Mouse (Mus musculus) olfactory bulb, adult 2 months (tissue): ENCODE measurements around the gene Ppfia1. TPM values are rescaled to one million over a fixed set of nuclear protein-coding genes. Genes with fewer than 3 reads are reported as not detected.

Source experiments
- H3K27ac ChIP-seq: fragments of 200-500 bp; 2 replicates; pipeline ENCODE4 v1.5.1; 2012; ENCODE audit warnings: low read depth, low read length; ENCODE audit not compliant: insufficient read depth
- H3K4me1 ChIP-seq: fragments of 200-500 bp; 2 replicates; pipeline ENCODE4 v1.6.1; 2012; ENCODE audit warnings: low read length; ENCODE audit not compliant: control insufficient read depth, insufficient read depth
- H3K4me3 ChIP-seq: fragments of 200-500 bp; 2 replicates; pipeline ENCODE4 v1.5.1; 2012; ENCODE audit warnings: mild to moderate bottlenecking, low read depth, low read length, moderate library complexity; ENCODE audit not compliant: insufficient read depth
- CTCF ChIP-seq: fragments of 200-500 bp; IDR thresholded peaks from 2 replicates; pipeline ENCODE4 v1.5.1; 2012; ENCODE audit warnings: low read depth, mild to moderate bottlenecking, low read length, moderate library complexity; ENCODE audit not compliant: insufficient read depth
- POLR2A ChIP-seq: fragments of 200-500 bp; IDR thresholded peaks from 2 replicates; pipeline ENCODE4 v1.6.1; 2012; ENCODE audit warnings: mild to moderate bottlenecking, low read depth, low read length, moderate library complexity; ENCODE audit not compliant: insufficient read depth
- WGBS: fragments of 180-500 bp; shearing (Covaris S2); methylation state at CpG from one replicate; pipeline ENCODE4 v1.1.7; 2018; 5-methylcytosine and 5-hydroxymethylcytosine counted together
- polyA plus RNA-seq: library from polyadenylated mRNA; stranded (reverse); fragments of >200 nt; gene quantifications from 2 replicates; pipeline ENCODE4 v1.2.4, GENCODE M21; 2012; ENCODE audit warnings: low replicate concordance; ENCODE audit not compliant: missing spikeins, insufficient read depth, insufficient read length

Gene Ppfia1
- polyA plus RNA-seq, 1 experiment = not detected

GRCm38 (mm10) chr7:144519852-144520251, 33.7 kb downstream of the Ppfia1 start:
- TF ChIP-seq POLR2A = no peak
- TF ChIP-seq CTCF = no peak
- H3K27ac ChIP-seq = no peak overlapping the region
- WGBS = 92% methylated on average over 5 of the region's 5 CpGs
- peaks cover 5% of the 10 kb centered on the region for H3K4me1 ChIP-seq
- no peak overlapping the region for H3K4me3 ChIP-seq

- Histone ChIP-seq H3K4me3 (no peak overlapping the region), H3K27ac (no peak overlapping the region), H3K4me1 (peaks cover 3% of the 10 kb centered on the region)
- WGBS = 40% methylated on average over 5 of the region's 5 CpGs
- TF ChIP-seq CTCF (no peak), POLR2A (no peak)
These were observed 36.8 kb downstream of the Ppfia1 start for GRCm38 (mm10) chr7:144516711-144517110.

- Histone ChIP-seq H3K4me1 (no peaks in the 10 kb centered on the region), H3K27ac (no peak overlapping the region), H3K4me3 (no peak overlapping the region)
- 98% methylated on average over 4 of the region's 4 CpGs for WGBS
- TF ChIP-seq POLR2A = no peak
- TF ChIP-seq CTCF = no peak
These were observed 44.4 kb downstream of the Ppfia1 start for GRCm38 (mm10) chr7:144509090-144509489.

- no peaks in the 10 kb centered on the region for H3K4me1 ChIP-seq
- H3K27ac ChIP-seq = no peak overlapping the region
- TF ChIP-seq CTCF = no peak
- no peak for TF ChIP-seq POLR2A
- 94% methylated on average over 1 of the region's 1 CpGs for WGBS
- H3K4me3 ChIP-seq = no peak overlapping the region
These were observed 46.7 kb downstream of the Ppfia1 start for GRCm38 (mm10) chr7:144506807-144507206.

GRCm38 (mm10) chr7:144503959-144504358, 49.6 kb downstream of the Ppfia1 start:
- Histone ChIP-seq H3K27ac (no peak overlapping the region), H3K4me3 (no peak overlapping the region), H3K4me1 (no peaks in the 10 kb centered on the region)
- WGBS = 81% methylated on average over 4 of the region's 4 CpGs
- TF ChIP-seq POLR2A = no peak
- no peak for TF ChIP-seq CTCF

- Histone ChIP-seq H3K27ac (no peak overlapping the region), H3K4me1 (no peaks in the 10 kb centered on the region), H3K4me3 (no peak overlapping the region)
- WGBS = 89% methylated on average over 1 of the region's 1 CpGs
- TF ChIP-seq CTCF (no peak), POLR2A (no peak)
These were observed 60.6 kb downstream of the Ppfia1 start for GRCm38 (mm10) chr7:144492931-144493330.

- 73% methylated on average over 8 of the region's 8 CpGs for WGBS
- H3K27ac ChIP-seq = no peak overlapping the region
- no peaks in the 10 kb centered on the region for H3K4me1 ChIP-seq
- H3K4me3 ChIP-seq = no peak overlapping the region
- TF ChIP-seq CTCF (no peak), POLR2A (no peak)
These were observed 63.2 kb downstream of the Ppfia1 start for GRCm38 (mm10) chr7:144490201-144490873.

GRCm38 (mm10) chr7:144489067-144489774, 64.3 kb downstream of the Ppfia1 start:
- TF ChIP-seq POLR2A (no peak), CTCF (no peak)
- Histone ChIP-seq H3K4me3 (no peak overlapping the region), H3K27ac (no peak overlapping the region), H3K4me1 (no peaks in the 10 kb centered on the region)
- 80% methylated on average over 6 of the region's 6 CpGs for WGBS

- TF ChIP-seq CTCF = no peak
- TF ChIP-seq POLR2A = no peak
- Histone ChIP-seq H3K27ac (no peak overlapping the region), H3K4me1 (peaks cover 6% of the 10 kb centered on the region), H3K4me3 (no peak overlapping the region)
These were observed 73.2 kb downstream of the Ppfia1 start for GRCm38 (mm10) chr7:144480314-144480713.
